Mouse (Mus musculus): ENCODE results near the gene Bglap3.
A peak's percentile ranks its signal among the peaks of the same experiment; 100 is the strongest.
"Not testable (repeated sequence)": the region's sequence is repeated elsewhere in the genome, so short reads cannot be mapped to it uniquely, and the experiment has no call there.

The Bglap3 gene

GRCm38 (mm10) chr3:88375750-88376626 is 3.4 kb upstream of the Bglap3 start:
- DNase-seq: not testable (repeated sequence)

GRCm38 (mm10) chr3:88368511-88368910 is 4.0 kb downstream of the Bglap3 start:
- DNase-seq: not testable (repeated sequence)

- not testable (repeated sequence) for DNase-seq
Observed at GRCm38 (mm10) chr3:88367517-88367916, 5.0 kb downstream of the Bglap3 start.

- DNase-seq: peak; percentile 68
Observed at GRCm38 (mm10) chr3:88366830-88367428, 5.6 kb downstream of the Bglap3 start.

GRCm38 (mm10) chr3:88365705-88366361 is 6.7 kb downstream of the Bglap3 start:
- DNase-seq: no peak

- DNase-seq: no peak
Observed at GRCm38 (mm10) chr3:88364337-88364736, 8.2 kb downstream of the Bglap3 start, which contains the start of gene Paqr6. Gene Paqr6 (plus strand): TSS chr3:88364584.

GRCm38 (mm10) chr3:88363700-88364099 is 8.8 kb downstream of the Bglap3 start:
- no peak for DNase-seq

GRCm38 (mm10) chr3:88361612-88362313 is 10.8 kb downstream of the Bglap3 start:
- no peak for DNase-seq

GRCm38 (mm10) chr3:88361096-88361495 is 11.4 kb downstream of the Bglap3 start:
- no peak for DNase-seq

GRCm38 (mm10) chr3:88359989-88360388 is 12.6 kb downstream of the Bglap3 start:
- DNase-seq: no peak

GRCm38 (mm10) chr3:88359584-88359983 is 13.0 kb downstream of the Bglap3 start:
- no peak for DNase-seq

GRCm38 (mm10) chr3:88354396-88355165 is 18.0 kb downstream of the Bglap3 start:
- no peak for DNase-seq

- no peak for DNase-seq
Observed at GRCm38 (mm10) chr3:88352907-88353306, 19.6 kb downstream of the Bglap3 start.

GRCm38 (mm10) chr3:88350732-88351131 is 21.8 kb downstream of the Bglap3 start:
- DNase-seq: no peak

- DNase-seq: no peak
Observed at GRCm38 (mm10) chr3:88339006-88339405, 33.5 kb downstream of the Bglap3 start.

- DNase-seq: no peak
Observed at GRCm38 (mm10) chr3:88338316-88338715, 34.2 kb downstream of the Bglap3 start.

GRCm38 (mm10) chr3:88337367-88338020 is 35.0 kb downstream of the Bglap3 start:
- DNase-seq: peak; percentile 25

- DNase-seq: peak; percentile 97
Observed at GRCm38 (mm10) chr3:88336058-88337013, 36.2 kb downstream of the Bglap3 start, which contains the start of the genes Tmem79 and Smg5. Gene Tmem79 (minus strand): TSS chr3:88336148. Gene Smg5 (plus strand): TSS chr3:88336260.

GRCm38 (mm10) chr3:88335436-88336053 is 37.0 kb downstream of the Bglap3 start:
- no peak for DNase-seq
